Mouse (Mus musculus): ENCODE data around the gene Zfp119b. TPM values are rescaled to one million over a fixed set of nuclear protein-coding genes. Genes with fewer than 3 reads are reported as not detected.
A peak's percentile ranks its signal among the peaks of the same experiment; 100 is the strongest.

Zfp119b gene
- 1 to 10 TPM; 2.9 to 3.6 TPM for total RNA-seq (2021)
- long read RNA-seq, partial matches to known transcripts = 0 of 4 reads
- long read RNA-seq, other reads (novel, unspliced or antisense) = 0 of 4 reads

DNA sequence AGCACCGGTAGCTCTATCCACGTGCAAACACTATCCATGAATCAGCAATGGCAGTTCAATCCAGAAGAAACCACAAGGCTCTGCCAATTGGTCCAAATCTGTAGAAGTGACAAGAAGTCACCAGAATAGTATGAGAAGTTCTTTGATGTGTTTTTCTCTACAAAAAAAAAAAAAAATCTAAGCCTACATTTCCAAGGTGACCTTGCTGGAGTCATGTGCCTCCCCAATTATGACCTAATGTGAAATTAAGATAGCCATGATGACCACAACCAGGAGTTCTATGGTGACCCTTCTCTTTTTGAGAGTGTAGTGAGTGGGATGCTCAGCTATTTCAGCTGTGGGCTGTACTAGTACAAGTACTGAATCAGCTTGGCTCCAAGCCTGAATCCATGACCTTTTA, at the start of gene Zfp119b:
Zfp119b (minus strand) TSS at position 101 of the 400 bp plus-strand sequence.
- DNase-seq (ENCODE audit: low spot score in 2 of 2) = no peak

DNA sequence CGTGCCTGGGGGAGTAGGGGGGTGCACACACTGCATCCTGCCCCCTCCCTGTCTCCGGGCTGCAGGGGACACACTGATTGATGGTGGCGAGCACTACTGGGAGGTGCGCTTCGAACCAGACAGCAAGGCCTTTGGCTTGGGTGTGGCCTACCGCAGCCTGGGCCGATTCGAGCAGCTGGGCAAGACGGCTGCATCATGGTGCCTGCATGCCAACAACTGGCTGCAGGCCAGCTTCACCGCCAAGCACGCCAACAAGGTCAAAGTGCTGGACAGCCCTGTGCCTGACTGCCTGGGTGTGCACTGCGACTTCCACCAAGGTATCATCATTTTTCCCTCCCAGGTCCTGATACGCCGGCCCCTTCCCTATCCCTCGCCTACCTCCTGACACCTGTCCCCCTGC, 46.7 kb upstream of the Zfp119b start:
- DNase-seq (ENCODE audit: low spot score in 2 of 2) = no peak

DNA sequence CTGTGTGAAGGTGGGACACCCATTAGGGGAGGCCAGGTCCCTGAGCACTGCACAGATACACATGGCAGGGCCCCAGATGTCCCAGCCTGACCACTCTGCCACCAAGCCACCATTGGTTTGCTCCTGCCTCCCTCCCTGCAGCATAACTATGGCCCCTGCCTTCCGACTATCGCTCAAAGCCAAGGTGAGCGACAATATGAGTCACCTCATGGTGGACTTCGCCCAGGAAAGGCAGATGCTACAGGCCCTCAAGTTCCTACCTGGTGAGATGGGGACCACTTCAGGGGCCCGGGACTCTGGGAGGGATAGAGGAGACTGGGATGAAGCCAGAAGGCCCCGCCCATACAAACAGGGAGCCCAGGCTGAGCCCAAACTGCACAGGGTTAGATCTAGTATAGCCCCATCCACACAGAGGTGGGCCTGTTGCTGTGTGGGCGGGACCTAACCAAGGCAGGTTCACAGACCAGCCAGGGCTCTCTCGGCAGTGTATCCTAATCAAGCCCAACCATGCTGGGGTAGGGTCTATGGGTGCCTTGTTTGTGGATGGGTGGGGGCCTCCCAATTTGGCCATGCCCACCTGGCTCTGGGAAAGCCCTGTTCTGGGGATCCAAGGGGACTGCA, 41.1 kb upstream of the Zfp119b start:
- no peak for DNase-seq (ENCODE audit: low spot score in 2 of 2)

DNA sequence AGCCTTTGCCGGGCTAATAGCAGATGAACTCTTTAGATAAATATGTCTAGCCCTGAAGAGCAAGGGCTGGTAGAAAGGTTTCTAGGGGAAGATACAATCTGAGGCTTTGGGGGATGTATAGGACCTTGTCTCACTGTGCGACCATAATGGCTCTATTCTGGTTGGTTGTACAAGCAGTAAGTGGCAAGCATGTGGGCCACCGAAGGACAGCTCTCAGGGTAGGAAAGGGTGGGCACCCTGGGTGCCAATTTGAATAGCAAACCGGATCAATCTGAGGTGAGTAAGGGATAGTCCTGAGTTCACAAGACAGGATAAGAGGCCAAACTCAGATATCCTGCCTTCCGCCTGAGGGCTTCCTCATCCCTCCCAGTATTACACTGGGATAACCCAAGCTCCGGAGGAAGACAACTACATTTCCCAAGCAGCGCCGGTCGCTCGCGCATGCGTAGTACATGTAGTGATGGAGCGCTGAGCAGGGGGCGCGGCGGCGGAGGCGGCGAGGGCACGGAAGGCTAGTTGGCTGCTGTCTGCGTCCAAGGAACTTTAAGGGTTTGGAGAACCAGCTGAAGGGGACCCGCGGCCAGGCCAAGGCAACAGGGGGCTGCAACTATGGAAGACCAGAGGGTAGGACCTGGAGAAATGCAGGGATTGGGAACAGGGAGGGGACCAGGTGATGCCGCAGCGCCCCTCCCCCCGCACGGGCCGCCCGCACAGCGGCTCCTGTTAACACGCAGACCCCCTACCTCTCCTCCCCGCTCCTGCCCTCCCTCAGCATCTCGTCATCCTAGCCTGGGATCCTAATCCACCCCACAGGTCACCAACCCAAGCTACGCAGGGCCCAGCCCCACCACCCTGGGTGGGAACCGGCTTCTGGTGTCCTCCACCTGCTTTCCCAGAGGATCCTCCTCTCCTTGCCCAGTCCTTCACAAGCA, 37.0 kb upstream of the Zfp119b start, which contains the start of gene Fsd1:
Fsd1 (plus strand) TSS at position 480 of the 932 bp plus-strand sequence.
- peak; percentile 72 to 89 for DNase-seq (ENCODE audit: low spot score in 2 of 2)

DNA sequence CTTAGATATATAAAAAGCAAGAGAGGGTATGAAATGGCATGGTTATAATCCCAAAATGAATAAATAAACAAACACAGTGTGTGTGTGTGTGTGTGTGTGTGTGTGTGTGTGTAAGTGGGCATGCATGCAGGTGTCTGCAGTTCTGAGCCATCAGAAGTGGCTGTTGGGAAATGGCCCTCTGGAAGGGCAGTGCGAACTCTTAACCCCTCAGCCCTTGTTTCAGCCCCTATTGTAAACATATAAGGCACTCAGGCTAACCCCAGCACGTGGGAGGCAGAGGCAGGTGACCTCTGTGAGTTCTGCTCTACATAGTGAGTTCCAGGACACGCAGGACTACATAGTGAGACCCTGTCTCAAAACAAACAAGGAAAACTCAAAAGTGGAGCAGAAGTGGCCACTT, 28.0 kb upstream of the Zfp119b start:
- DNase-seq (ENCODE audit: low spot score in 2 of 2) = no peak

DNA sequence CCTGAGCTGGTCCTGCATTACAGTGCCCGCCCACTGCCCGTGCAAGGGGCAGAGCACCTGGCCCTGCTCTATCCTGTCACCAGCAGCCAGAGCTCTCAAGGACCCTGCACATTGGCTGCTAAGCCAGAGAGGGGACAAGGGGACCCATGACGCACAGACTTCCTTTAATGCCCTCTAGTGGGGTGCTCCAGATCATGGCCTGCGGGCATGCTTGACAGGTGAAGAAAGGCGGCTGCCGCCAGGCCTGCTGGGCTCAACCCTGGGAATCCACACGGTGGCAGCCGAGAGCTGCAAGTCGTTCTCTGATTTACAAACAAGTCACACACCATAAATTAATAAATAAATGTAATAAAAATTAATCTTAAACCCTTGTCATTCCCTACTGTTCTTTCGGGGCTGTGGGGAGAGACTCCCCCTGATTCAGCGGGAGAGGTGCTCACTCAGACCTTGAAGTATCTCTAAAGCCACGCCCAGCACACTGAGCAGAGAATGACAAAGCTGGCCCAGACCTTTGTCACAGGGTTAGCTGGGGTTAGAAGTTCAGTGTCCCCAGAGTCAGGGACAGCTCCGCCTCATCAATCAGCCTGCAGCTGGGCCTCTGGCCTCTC, 27.1 kb upstream of the Zfp119b start:
- peak; percentile 66 to 82 for DNase-seq (ENCODE audit: low spot score in 2 of 2)

DNA sequence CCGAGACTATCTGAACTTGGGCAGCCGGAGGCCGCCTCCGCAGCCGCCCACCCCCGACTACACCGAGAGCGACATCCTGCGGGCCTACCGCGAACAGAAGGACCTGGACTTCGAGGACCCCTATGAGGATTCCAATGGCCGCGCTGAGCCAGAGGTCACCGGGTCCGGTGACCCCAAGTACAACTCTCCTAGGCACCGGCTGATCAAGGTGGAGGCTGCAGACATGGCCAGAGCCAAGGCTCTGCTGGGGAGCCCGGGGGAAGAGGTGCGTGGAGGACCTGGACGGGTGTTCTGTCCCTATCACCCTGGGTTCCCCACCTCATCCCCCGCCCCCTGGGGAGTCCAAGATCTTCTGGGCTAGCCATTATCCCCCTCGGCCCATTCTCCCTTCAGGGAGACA, 22.2 kb upstream of the Zfp119b start:
- DNase-seq (ENCODE audit: low spot score in 2 of 2) = no peak

DNA sequence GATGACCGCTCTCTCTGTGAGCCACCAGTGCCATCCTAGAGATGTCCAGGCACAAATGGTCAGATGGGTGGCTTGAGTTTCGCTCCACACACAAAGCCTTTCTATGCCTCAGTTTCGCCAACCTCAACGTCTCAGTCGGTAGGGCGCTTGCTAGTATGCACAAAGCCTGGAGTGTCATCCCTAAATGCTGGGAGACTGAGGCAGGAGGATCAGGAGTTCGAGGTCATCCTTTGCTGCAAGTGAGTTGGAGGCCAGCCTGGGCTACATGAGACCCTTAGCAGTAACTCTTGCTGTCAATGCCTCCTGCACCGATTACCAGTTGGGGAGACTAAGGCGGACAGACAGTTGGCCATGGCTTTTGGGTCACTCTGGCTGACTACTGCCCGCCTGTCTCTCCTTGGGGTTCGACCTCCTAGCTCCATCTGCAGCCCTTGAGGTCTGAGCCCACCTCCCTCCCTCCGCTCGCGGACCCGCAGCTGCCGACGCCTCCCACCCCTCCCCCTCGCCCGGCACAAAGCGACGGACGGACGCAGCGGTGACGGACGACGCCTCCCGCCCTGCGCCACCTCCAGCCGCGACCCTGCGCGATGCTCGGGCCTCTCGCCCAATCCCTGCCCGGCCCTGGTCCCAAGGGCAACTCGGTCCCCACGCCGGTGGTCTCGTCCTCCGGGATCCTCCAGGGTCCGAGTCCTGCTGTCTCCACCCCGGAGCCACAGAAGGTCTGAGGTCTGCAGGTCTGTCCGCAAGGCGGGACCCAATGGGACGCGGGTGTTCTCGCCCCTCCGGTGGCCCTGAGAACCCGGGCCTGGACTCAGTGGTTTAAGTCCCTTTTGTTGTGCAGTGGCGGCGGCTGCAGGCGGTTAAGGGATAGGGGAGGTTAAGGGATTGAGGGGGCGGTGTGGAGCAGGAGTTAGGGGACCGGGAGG, 20.9 kb upstream of the Zfp119b start, which contains the start of gene Shd:
Shd (plus strand) TSS at position 502 of the 926 bp plus-strand sequence.
- no peak for DNase-seq (ENCODE audit: low spot score in 2 of 2)

DNA sequence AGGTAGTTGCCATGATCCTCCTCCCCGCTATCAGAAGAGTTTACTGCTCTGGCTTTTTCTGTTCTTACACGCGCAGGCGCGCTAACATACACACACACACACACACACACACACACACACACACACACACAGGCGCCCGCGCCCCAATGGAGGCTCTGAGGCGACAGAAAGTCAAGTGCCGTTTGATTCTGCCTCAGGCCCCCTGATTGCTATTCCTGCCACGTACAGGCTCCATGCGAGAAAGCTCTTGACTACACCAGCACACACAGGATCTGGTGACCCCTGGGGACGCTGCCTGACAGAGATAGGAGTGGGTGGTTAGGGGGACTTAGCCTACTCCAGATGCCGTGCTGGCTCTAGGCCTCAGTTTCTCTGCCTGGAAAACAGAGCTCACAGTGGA, 20.3 kb upstream of the Zfp119b start:
- DNase-seq (ENCODE audit: low spot score in 2 of 2) = peak in 1 of 2 experiments; percentile 51

DNA sequence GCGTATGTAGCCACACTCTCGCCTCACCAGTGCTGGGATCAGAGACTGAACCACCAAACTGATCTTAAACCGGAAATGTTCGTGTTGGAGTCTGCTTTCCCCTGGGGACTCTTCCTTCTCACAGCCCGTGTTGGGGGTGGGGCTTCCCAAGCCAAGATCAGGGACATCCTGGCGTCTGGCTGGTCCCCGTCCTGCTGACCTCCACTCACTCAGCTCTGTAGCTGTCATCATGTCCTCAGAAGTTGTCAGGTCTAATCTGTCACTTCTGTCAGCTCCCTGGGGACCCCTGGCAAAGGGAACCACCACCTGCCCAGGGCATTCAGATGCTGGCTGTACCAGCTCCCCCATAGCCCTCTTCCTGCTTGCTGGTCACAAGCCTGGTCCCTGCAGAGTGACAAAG, 18.9 kb upstream of the Zfp119b start:
- no peak for DNase-seq (ENCODE audit: low spot score in 2 of 2)

DNA sequence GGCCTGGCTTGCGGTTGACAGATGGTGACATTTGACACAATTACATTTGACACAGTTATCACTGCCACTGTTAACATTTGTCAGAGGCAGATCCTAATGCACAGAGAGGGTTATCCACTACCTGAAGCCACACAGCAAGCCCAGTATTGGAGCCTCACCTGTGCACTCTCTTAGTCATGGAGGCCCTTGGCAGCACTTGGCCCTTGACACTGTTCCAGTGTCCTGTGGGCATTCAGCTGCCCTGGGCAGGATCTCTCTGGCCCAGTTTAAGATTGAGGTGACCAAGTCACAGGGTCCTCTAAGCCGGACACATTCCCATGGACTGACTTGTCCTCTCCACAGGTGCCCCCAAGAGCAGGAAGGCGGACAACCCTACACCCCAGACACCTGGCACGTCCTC, 17.9 kb upstream of the Zfp119b start:
- DNase-seq (ENCODE audit: low spot score in 2 of 2) = no peak

DNA sequence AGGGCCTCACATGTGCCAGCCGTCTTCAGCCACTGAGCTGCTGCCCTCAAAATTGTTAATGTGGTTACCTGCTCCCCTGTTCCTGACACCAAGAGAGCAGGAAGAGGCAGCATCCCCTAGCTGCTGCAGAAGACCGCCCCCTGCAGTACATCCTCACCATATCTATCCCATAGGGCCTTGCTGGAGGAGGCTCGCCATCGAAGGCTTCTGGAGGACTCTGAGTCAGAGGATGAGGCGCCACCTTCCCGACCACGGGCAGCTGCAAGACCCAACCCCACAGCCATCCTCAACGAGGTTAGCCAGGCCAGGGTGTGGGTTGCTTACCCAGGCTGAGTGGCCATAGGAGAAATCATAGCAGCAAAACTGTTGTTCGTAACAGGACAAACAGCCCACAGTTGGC, 15.7 kb upstream of the Zfp119b start:
- no peak for DNase-seq (ENCODE audit: low spot score in 2 of 2)

DNA sequence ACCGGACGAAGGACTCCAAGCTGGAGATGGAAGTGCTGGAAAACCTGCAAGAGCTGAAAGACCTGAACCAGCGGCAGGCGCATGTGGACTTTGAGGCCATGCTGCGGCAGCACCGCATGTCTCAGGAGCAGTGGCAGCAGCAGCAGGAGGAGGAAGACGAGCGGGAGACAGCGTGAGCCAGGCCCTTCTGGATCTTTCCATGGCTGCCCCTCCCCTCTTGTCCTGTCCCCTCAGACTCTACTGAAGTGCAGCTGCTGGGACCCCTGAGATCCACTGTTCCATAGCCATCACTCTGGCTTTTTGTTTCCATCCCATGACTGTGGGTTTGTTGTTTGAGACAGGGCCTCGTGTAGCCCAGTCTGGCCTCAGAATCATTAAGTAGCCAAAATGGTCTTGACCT, 15.2 kb upstream of the Zfp119b start:
- no peak for DNase-seq (ENCODE audit: low spot score in 2 of 2)

DNA sequence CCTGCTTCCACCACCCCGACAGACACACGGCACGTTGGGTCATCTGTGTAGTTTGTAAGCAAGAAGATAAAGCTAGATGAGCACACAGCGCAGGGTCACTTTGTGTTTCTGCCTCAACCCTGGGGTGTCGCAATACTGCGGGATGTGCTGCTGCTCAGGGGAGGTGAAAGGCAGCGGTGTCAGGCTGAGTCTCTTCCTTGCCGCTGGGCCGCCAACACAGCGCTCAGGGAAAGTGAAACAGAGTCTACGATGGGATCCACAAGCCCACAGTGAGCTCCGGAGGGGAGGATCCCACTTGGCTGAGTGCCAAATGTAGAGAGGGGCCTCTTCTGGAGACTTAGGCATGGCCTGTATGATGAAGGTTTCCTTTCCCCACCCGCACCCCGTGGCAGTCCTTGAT, 13.9 kb upstream of the Zfp119b start:
- DNase-seq (ENCODE audit: low spot score in 2 of 2) = no peak

DNA sequence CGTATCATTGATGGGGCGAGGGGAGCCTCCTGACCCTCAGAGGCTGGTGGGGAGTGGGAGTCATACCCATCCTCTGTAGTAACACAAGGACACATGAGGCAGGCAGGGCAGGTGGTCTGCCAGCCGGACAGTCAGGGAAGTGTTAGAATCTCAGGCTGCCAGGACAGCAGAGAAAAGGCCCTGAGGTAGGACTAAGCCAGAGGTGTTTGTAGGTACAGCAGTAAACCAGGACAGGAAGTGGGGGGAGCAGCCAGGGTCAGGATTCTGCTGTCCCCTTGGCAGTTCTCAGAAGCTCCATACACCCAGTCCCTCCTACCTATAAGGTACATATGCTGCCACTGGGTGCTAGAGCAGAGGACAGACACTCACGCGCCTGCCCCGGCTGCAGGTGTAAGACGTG, 12.3 kb upstream of the Zfp119b start:
- DNase-seq (ENCODE audit: low spot score in 2 of 2) = no peak

DNA sequence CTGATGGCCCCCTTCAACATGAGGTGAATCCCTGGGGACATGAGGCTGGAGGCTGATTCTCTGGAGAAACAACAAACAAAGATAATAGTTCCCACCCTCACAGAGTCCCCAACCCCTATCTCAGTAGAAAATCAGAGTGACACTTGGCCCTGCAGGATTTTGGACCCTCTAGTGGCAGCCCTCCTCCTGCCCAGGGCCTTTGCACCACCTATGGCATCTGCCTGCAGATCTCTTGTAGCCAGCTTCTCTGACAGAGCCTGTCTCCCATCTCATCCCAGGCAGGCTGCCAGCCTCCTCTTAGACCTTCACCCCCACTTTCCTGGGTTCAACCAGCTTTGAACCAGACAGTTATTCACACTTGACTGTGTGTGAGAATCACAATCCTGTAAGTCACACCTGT, 11.5 kb upstream of the Zfp119b start:
- peak in 1 of 2 experiments; percentile 5 for DNase-seq (ENCODE audit: low spot score in 2 of 2)

DNA sequence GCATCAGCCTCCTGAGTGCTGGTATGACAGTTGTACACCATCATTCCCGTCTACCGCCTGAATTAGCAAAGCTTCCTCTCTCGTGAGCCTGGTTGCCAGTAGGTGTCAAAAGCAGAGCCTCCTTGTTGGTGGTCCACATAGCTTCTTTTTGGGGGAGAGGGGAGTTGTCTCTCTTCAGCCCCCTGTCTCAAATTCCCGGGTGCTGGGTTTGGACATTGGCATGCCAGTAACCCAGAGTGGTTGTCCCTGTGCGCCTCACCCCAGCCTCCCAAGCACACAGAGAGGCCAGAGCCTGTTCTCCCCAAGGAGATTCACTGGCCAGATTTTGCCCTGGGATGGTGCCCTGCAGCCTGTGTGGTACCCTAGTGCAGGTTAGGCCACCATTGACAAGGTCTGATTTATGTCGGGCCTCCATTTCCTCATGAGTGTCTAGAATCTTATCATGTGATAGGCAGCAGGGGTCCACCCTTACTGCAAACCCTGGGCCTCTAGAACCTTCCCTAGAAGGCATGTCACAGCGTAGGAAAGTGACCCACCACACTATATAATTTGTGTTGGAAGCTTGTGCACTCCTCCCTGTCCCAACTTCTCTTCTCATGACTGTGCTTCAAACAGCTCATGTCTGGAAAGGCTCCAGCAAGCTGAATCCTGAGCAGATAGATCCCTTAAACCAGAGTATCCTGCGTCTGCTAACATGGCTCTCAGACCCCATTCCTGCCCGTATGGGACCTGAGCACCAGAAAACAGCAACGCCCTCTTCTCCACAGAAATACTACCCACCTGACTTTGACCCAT, 10.8 kb upstream of the Zfp119b start:
- DNase-seq (ENCODE audit: low spot score in 2 of 2) = no peak

DNA sequence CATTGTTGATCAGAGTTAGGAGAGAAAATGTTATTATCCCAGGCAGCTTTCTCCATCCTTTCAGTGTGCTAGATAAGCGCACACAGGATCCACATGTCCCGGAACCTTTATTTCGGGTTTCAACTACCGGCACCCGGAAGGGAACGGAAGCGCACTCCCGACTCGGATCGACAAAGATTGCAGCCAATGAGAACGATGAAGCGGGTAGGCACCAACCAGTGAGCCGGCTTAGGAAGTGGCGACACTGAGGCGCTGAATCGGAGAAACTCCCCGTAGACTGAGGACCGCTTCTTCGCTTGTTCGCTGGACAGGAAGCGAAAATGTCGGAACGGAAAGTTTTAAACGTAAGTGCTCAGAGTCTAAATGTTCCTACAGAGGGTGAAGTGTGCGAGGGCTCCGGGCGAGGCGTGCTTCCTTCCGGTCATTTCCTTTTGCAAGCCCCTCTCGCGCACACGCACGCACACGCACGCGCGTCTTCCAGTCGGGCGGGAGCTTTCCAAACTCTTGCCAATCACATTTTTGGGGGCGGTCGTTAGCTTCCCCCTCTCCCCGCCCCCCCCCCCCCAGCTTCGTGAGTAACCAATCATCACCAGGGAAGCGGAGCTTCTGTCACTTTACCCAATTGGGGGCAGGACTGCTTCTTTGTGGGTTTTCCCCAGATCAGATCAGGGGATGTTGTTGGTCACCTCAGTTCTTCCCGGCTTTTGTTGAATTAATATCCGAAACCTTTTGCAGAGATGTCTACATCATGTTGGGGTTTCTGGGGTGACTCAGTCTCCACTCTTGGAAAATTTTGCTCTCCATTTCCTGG, 9.8 kb upstream of the Zfp119b start, which contains the start of gene Yju2:
Yju2 (plus strand) TSS at position 182 of the 811 bp plus-strand sequence.
- peak; percentile 92 to 97 for DNase-seq (ENCODE audit: low spot score in 2 of 2)

DNA sequence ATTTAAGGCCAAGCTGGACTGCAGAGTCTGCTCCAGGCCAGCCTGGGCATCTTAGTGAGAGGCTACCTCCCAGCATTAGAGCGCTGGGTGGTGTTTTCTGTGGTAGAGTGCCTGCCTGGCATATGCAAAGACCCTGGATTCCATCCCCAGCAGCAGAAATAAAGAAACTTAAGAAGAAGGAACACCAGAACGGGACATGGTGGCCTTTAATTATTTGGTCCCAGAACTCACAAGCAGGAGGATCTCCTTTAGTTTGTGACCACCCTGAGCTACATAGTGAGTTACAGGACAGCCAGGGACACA, 9.2 kb upstream of the Zfp119b start:
- DNase-seq (ENCODE audit: low spot score in 2 of 2) = no peak
